Mouse (Mus musculus) lung, postnatal 4 days (tissue): ENCODE data around the gene Rapgef5.
A peak's percentile ranks its signal among the peaks of the same experiment; 100 is the strongest.

Source experiments
- DNase-seq, 2 experiments: peaks; one replicate each; pipeline ENCODE4 v3.0.0; 2021

Gene Rapgef5

DNA sequence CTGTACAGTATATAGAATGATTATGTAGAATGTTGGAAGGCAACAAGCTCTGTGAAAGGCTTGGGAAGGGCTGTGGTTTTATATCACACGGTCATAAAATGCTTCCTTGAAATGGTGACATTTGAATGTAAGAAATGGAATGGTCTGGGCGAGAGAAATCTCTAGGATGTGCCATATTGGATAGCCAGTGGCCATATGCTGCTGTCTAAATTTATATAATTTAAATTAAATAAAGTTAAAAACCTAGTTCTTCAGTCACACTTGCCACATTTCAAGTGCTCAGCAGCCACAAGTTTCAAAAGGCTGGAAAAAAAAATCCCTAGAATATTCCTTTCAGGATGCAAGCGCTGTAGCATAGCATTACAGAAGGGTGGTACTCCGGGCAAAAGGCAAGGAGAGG, 14.8 kb downstream of the Rapgef5 start:
- DNase-seq = no peak

DNA sequence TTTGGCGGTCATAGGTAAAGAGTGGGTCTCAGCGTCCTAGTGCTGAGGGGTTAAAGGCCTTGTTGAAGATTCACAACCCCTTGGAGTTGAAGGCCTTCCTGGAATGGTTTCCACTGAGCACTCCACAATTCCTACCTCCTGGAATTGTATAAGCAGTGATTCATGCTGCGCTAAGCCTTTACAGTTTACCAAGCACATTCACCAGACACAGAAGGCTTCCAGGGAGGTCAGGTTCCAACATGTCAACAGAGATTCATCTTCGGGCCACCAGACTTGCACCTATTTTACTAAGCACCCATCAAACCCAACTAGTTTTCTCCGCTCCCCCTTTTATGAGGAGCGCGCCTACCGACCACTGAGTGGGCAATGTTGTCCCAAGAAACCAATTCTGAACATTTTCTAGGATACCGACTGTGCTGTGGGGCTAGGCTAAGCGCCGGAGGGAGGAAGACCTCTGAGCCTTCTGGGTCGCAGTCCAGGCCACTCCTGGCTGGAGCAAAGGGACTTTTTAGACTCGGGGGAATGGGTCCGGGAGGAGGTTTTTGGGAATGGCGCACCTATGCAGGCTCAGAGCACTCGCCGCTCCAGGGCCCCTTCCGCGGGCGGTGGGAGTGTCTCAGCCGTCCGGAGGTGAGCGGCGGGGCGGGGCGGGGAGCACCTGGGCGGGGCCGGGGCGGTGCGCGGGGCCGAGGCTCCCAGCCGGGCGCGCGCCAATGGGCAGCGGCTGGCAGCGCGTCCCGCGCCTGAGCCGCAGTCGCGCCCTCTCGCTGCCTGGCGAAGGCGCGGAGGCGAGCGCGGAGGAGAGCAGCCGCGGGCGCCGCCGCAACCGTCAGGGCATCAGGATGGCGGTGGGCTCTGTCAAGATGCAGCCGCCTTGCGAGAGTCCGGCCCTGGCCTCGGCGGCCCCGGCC, 17.2 kb downstream of the Rapgef5 start:
- peak; percentile 70 to 84 for DNase-seq

DNA sequence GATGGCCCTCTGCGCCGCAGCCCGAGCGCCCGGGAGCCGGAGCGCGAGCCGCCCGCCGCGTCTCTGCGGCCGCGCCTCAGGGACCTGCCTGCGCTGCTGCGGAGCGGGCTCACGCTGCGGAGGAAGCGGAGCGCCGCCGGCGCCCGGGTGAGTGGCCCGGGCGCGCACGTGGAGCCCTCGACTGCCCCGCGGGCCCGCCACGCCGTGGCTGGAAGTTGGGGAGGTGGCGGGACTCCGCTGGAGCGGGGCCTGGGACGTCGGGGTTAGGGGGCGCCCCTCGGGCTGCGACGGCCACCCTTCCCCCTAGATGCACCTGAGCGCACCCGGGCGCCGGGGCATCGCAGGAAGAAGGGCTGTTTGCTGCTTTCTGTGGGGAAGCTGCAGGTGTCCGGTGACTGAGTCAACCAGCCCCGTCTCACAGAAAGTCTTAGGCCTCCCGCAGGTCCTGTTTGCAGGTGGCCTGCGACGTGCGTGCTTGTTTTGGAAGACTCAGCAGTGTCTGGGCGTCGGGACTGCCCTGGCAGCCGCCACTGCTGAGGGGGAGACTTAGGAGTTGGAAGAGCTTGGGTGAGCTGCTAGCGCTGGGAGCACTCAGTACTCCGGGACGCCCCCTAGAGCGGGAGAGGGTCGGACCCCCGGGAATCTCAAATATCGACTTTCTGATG, 17.9 kb downstream of the Rapgef5 start:
- peak; percentile 62 to 64 for DNase-seq

DNA sequence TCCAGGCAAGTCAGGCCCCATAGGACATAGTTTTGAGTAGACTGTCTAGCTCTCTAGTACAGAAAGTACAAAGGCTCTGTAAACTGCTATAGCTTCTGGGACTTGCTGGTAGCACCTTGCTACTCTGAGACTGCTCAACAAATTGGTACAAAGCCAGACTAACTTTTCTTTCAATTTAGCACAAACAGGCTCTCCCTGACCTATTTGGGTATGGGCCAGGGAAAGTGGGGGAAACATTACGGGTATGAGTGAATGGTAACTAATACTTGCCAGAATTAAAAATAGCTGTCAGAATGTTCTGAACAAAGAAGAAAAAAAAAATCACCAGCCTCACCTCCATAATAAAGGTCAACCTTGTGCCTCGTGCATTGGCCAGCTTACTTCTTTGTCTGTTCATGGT, 24.1 kb downstream of the Rapgef5 start:
- no peak for DNase-seq

DNA sequence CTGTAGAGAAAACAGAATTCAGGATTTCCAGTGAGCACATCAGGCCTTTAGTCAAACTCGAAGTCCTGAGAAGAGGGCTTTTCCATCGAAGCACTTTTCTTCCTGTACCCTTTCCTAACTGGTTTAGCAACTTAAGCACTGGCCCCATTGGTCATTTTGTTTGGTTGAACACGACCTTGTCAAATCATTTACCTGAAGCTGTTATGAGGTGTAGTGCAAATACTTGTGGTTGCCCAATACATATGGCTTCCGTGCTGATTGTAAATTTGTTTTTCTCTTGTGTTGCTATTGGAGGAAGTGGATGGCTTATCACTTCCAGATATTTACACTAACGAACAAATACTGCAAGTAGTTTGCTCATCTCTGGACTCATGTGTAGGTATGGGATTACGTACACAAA, 29.0 kb downstream of the Rapgef5 start:
- DNase-seq = peak in 1 of 2 experiments; percentile 28

DNA sequence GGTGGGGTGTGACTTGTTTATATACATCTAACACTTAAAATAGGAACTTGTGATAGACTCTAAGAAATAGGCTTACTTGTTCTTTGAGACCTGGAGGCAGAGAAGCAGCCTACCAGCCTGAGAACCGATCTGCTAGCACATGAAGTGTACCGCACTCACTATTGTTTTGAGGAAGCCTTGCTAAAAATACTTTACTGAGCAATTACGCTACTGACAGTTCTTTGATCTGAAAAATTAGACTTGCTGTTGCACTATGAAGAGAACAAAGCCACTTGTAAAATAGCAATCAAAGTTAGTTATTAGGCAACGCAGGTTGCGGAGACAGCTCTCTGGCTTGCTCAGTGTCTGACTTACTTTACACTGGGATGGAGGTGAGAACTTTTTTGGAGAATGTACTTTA, 37.1 kb downstream of the Rapgef5 start:
- no peak for DNase-seq

DNA sequence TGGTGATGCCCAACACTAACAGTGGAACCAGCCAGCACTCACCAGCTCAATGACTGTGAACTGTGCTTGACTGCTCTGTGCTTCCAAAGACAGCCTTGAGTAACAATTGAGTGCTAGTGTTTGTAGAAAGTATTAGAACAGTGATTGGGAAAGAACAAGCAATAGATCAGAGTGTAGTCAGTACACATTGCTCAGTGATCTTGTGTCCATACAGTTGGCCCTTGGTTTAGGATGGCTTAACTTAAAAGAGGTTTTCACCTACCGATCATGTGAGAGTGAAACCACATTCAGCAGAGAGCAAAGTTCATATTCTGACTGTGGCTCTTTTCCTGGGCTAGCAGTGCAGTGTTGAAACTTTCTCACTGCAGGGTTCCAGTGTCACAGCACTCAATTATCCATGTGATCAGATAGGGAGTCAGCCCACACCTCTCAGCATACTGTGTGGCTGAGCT, 38.4 kb downstream of the Rapgef5 start:
- DNase-seq = no peak

DNA sequence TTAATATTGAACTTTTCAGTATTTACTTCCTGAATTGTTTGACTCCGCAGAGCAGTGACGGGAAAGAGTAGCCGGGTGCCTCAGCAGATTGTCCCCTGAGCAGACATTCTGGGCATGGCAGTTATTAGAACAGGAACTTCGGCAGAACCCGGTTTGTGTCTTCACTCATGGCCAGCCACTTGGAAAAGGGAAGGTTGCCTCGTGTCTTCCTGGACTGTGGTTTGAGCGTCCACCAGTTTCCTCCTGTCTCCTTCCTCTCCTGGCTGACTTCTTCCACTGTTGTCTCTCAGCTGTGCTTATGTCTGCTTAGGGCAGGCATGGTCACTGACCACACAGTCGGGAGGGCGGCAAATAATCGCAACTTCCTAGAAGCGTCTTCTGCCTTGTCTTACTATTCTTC, 44.2 kb downstream of the Rapgef5 start:
- peak; percentile 59 to 63 for DNase-seq

DNA sequence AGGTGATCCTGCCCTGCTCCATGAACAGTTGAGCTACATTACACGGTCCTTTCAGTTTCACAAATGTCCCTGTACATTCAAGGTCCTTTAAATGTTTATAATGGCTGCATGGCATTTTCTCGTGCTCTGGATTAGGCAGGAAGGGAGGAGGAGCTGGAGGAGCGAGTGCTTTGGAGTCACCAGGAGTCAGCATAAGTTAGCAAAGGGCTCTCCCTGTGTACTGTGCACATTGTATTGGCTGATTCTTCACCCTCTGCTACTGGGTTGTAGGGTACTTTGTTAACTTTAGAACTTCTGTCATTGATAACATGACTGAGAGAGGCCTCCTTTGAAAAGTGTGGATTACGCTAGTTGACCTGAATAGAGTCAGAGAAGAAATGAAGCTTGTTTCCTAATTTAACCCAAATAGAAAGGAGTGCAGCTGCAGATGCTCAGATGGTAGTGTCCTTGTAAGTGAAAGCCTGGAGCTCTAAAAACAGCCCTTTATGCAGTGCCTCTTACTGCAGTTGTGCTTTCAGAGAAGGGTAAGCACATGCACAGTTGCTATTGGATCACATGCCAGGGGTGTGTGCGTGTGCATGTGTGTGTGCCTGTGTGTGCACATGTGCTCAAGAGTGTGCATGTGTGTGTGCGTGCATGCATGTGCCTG, 45.3 kb downstream of the Rapgef5 start:
- no peak for DNase-seq

DNA sequence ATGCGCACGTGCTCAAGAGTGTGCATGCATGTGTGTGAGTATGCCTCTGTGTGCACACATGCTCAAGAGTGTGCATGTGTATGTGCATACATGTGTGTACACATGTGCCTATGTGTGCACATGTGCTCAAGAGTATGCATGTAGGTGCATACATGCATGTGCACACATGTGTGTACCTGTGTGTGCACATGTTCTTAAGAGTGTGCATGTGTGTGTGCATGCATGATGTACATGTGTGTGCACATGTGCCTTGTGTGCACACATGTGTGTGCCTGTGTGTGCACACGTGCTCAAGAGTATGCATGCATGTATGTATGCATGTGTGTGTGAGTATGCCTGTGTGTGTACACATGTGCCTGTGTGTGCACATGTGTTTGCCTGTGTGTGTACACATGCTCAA, 45.8 kb downstream of the Rapgef5 start:
- DNase-seq = no peak

DNA sequence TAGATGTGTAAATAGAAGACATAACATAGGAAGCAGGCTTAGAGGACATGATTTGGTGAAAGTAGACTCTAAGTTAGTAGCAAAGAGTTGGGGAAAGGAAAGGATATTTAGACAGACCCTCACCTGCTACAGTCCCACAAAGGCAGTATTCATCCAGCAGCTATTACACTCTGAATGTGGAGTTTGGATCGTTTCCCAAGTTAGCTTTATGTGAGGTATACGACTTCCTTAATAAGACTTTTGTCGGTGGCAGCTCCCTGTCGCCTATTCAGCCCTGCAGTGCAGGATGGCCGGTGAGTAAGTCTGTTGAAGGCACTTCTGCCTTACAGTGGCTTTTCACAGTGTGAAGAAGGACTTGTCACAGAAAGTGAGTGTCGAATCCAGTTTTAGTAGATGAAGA, 47.6 kb downstream of the Rapgef5 start:
- DNase-seq = no peak

DNA sequence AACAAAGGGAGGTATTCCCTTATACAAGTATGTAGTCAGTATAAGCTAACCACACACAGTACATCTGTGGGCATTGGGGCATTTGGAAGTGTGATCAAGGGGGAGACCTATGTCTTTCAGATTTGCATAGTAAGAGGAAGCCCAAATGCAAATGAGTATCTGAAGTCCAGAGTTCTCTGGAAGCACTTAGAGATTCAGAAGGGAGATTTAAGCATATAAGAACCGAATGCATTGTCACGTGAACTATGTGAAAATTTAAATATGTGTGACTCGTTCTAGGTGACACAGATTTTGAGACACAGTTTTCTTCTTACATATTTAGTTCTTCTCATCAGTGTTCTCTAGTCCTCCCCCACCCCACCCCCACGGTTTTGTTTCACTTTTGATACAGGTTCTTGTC, 50.0 kb downstream of the Rapgef5 start:
- DNase-seq = no peak

DNA sequence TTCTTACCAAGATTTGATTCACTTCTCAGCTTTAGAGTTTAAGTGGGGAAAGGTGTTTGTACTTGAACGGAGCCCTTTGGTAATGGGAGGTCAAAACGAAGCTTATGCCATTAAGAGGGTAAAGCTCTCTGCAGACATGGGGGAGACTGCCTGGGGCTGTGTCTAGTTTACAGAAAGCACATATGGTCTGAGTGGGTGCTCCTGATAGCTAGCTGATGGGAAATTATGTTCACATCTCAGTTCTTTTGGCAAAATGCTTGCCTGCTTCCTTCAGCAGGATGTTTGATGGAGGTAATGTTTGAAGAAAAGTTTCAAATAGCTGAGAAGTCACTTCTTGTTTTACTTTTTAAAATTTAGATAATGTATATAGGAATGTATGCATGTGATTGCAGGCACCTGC, 53.4 kb downstream of the Rapgef5 start:
- no peak for DNase-seq

DNA sequence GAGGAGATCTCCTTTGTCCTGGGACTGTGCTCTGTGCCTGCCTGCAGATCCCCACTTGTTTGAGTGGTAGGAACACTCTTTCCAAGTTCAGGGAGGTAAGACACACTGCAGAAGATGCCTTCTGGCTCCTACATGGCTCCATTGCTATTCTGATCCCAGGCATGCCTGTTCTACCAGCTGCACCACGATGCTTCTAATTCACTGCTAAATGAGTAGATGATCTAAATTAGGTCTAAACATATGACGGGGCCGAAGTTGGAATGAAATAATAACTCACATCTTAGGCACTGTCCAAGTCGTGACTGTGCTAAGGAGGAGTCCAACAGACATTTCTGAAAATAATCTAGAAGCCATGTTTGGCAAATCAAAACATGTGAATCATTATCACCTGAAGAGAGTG, 68.0 kb downstream of the Rapgef5 start:
- no peak for DNase-seq

DNA sequence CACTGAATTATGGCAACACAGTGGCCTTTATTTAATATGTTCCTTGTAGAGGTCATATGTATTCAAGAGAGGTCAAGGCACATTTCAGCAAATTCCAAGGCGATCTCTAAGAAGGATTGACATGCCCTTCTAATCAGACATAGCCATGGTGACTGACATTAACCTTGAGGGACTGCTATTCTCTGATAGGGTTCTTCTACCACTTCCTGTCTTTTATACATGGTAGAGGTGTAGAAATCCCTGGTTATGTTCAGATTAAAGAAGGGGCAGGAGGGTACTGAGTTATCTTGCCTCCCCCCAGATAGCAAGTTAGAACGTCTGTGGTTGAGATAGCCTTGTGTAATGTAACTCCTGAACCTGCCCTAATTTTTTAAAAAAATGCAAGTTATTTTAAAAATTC, 69.1 kb downstream of the Rapgef5 start:
- no peak for DNase-seq

DNA sequence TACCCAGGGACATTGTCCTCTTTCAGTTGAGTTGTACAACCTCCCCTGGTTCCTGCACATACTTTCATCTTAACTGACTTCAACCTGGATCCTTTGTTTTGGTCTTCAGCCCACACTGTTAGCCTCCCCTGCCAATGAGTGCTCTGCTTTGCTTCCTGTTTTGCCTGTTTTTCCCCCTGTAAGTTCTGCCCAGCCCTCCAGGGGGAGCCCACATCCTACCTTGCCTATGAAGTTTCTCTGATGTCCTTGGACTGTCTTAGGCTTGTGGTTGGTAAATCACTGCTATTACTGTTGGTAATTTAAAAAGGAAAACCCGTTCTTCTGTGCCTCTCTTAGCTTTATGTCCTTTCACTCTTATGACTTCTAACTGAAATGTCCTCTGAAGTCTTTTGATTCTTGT, 69.8 kb downstream of the Rapgef5 start:
- DNase-seq = peak; percentile 76 to 83

DNA sequence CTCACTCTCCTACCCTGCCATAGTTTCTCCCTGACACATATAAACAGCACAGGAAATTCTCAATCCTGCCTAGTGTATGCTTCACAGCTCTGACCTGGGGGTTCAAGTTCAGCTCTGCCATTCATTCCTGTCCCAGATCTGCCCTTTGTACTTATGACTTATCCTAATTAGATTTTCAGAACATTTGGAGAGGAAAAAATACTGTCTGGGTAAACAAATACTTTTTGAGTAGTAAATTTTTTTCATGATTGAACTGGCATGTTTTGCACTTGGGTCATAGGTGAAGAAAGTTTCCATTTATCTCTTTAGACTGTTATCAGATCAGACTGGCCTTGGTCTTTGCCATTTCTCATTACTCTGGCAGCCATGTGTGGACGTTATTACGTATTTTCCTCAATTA, 72.9 kb downstream of the Rapgef5 start:
- DNase-seq = no peak

DNA sequence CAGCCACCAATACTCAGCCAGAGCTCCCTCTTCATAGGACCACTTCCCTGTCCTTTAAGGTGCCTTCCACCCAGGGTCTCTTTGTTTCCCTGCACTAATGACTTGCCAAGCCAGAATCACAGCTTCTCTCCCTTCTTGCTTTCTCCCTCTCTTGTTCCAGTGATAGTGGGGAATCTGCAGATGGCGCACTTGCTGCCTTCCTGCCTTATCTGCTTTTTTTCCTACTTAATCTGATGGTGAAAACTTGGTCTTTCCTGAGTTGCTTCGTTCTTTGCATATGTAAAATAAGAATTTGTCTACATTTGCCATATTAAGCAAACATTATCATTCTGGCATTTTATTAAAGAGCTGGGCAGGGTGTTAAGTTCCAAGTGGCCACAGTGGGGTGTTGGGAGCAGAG, 75.7 kb downstream of the Rapgef5 start:
- DNase-seq = no peak

DNA sequence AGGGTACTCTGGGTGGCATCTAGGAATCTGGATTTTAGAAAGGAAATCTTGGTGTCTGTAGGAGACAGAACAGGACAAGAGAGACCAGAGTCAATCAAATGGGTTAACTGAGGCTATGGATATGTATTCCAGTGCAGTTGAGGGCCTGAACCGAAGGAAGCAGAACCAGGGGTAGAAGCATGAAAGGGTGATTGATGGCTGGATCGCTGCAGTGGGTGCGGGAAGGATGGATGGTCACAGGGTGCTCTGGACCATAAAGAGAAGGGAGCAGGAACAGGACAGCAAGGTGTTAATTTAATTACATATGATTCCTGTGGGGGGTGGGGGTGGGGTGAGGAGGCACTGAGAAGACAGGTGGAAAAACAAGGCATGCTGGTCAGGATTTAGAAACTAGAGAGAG, 76.3 kb downstream of the Rapgef5 start:
- no peak for DNase-seq

DNA sequence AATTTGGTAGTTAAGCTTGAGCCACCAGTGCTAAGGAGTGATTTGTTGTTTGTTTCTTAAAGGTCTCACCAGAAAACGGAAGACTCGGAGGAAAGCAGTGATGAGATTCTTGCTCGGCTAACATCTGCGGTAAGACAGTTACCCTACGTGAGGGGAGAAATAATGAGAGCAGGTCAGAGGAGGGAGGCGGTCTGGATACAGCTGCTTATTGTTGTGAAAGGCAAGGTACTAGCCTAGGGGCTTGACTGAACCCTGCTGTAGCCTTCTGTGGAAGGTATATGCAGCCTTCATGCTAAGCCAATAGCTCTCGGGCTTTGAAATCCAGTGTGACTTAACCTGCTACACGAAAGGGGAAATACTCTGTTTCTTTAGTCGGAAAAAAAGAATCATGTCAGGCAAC, 78.9 kb downstream of the Rapgef5 start:
- DNase-seq = no peak

DNA sequence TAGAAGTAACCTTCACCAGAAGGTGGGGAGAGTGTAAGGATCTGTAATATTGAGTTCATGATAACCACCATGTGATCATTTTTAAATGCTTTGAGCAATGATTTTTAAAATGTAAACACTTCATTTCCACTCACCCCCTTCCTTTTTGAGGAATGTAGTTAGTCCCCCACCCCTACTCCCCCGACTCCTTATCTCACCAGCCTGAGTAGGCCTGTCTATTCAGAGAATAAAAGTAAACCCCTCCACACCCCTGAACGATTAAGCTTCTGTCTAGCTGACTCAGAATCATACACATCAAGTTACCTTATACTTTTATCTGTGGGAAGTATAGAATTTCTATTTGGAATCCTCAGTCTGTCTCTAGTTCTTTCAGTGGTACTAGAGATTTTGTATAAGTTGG, 81.9 kb downstream of the Rapgef5 start:
- DNase-seq = no peak

DNA sequence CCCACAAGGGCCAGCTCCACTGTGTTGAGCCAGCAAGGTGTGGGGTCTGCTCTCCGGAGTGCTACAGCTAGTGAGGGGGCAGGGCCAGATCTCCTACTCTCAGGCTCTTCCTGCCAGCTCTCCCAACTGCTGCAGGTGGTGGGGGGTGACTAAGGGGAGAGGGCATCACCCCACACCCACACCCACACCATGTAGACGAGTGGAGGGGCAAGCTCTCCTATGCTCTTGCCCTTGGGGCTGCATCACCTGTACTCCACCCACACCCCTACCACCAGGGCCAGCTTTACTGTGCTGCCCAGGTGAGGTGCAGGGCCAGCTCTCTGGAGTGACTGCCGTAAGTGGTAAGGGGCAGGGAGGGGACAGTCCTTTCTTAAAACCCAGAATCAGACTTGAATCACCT, 89.7 kb downstream of the Rapgef5 start:
- no peak for DNase-seq

DNA sequence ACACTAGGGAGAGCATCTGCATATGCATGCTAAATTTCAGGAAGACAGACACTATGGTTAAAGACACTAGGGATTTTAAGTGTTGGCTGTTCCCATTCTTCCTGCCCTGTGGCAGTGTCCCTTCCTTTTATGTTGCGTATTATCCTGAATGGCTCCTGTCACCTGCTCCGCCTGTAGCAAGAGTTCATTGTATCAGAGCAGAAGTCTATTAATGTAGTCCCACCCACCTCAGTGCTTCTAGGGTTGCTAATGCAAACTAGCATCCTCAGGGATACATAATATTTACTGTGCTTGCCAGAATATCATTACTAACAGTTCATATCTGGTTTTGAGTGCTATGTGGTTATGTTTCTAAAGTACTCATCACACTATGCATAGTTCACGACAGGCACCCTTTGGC, 96.4 kb downstream of the Rapgef5 start:
- DNase-seq = no peak

DNA sequence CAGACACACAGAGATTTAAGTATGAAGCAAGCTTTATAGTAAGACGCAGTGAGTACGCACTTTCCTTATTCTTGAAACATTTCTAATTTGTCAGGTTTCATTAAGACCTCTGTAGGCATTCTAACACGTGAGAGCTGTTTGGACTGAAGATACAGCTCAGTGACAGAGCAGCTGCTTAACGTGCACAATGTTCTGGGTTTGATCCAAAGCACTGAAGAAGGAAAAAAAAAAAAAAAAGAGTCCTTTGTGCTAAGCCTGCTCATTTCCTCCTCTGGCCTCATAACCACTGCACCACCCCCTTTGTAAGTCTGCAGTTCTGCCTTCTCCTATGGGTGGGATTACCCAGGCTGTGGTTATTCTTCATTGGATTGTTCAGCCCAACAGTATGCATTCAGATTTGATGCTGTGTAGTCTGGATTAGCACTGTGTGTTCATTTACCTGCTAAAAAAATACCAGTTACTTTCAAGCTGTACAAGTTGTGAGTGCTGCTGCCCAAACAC, 103.3 kb downstream of the Rapgef5 start:
- no peak for DNase-seq
